Mouse (Mus musculus) embryonic fibroblast, embryonic 13.5 days (primary cell): ENCODE measurements around the gene Arf3.
A peak's percentile ranks its signal among the peaks of the same experiment; 100 is the strongest.

ENCODE experiments used
- CTCF ChIP-seq: IDR thresholded peaks from 2 replicates; pipeline ENCODE4 v1.5.1; 2011; ENCODE audit warnings: mild to moderate bottlenecking, control low read depth, low read length, moderate library complexity, borderline replicate concordance; ENCODE audit not compliant: insufficient read depth
- POLR2A ChIP-seq: IDR thresholded peaks from 2 replicates; pipeline ENCODE4 v1.6.1; 2011; ENCODE audit warnings: low read depth, mild to moderate bottlenecking, control low read depth, low read length, moderate library complexity

- TF ChIP-seq CTCF: no peak
- TF ChIP-seq POLR2A: 0 out of 2 replicates have a peak, but pooled peaks have one; percentile 20
Measured at GRCm38 (mm10) chr15:98780075-98780474, 17.1 kb upstream of the Arf3 start.
